Mouse (Mus musculus) MEL (cell line): Measurements from ENCODE around the gene C330007P06Rik. TPM values are rescaled to one million over a fixed set of nuclear protein-coding genes. Genes with fewer than 3 reads are reported as not detected.
A peak's percentile ranks its signal among the peaks of the same experiment; 100 is the strongest.

ENCODE experiments used
- DNase-seq: peaks from one replicate; pipeline ENCODE4 v3.0.0; 2011; ENCODE audit warnings: low read depth, low spot score
- H3K27ac ChIP-seq: 2 replicates; pipeline ENCODE4 v1.5.1; 2012; ENCODE audit warnings: low read depth, mild to moderate bottlenecking, control low read depth, low read length, moderate library complexity; ENCODE audit not compliant: control insufficient read depth
- H3K27me3 ChIP-seq, 2 experiments: fragments of 150-350 bp in 1 of 2; sonication (generic) in 1 of 2; 2 replicates each; pipeline ENCODE4 v1.6.1; 2012; ENCODE audit warnings: low read length in 2 of 2, mild to moderate bottlenecking in 2 of 2, improper control_type of control experiment in 1 of 2, moderate library complexity in 1 of 2; ENCODE audit not compliant: insufficient read depth in 2 of 2, control insufficient read depth in 1 of 2
- H3K36me3 ChIP-seq, 2 experiments: 2 replicates each; pipeline ENCODE4 v1.6.1; 2012 to 2014; ENCODE audit warnings: low read length in 2 of 2, improper control_type of control experiment in 1 of 2, inconsistent platforms in 1 of 2, mild to moderate bottlenecking in 1 of 2; ENCODE audit not compliant: insufficient read depth in 2 of 2, control insufficient read depth in 1 of 2
- H3K4me1 ChIP-seq, 2 experiments: fragments of 150-350 bp in 1 of 2; sonication (generic) in 1 of 2; 2 replicates each; pipeline ENCODE4 v1.6.1; 2012; ENCODE audit warnings: low read length in 2 of 2, improper control_type of control experiment in 1 of 2, mild to moderate bottlenecking in 1 of 2; ENCODE audit not compliant: insufficient read depth in 2 of 2, control insufficient read depth in 1 of 2
- H3K4me3 ChIP-seq, 2 experiments: fragments of 150-350 bp in 1 of 2; sonication (generic) in 1 of 2; 2 replicates each; pipeline ENCODE4 v1.5.1; 2012; ENCODE audit warnings: low read depth in 2 of 2, low read length in 2 of 2, mild to moderate bottlenecking in 2 of 2, moderate library complexity in 2 of 2, control low read depth in 1 of 2, improper control_type of control experiment in 1 of 2; ENCODE audit not compliant: control insufficient read depth in 1 of 2, insufficient read depth in 1 of 2
- H3K79me2 ChIP-seq: 2 replicates; pipeline ENCODE4 v1.6.1; 2012; ENCODE audit warnings: mild to moderate bottlenecking, low read length, moderate library complexity; ENCODE audit not compliant: control insufficient read depth, poor library complexity, insufficient read depth
- H3K9ac ChIP-seq: 2 replicates; pipeline ENCODE4 v1.6.1; 2012; ENCODE audit warnings: low read depth, mild to moderate bottlenecking, control low read depth, low read length, moderate library complexity; ENCODE audit not compliant: control insufficient read depth, poor library complexity, severe bottlenecking
- H3K9me3 ChIP-seq: fragments of 150-350 bp; sonication (generic); replicated peaks from 2 replicates; pipeline ENCODE4 v1.6.1; 2012; ENCODE audit warnings: mild to moderate bottlenecking, low read length, improper control_type of control experiment, moderate library complexity; ENCODE audit not compliant: insufficient read depth
- BHLHE40 ChIP-seq: IDR thresholded peaks from 2 replicates; pipeline ENCODE4 v1.6.1; 2012; ENCODE audit warnings: low read depth, mild to moderate bottlenecking, inconsistent platforms, low read length, improper control_type of control experiment, borderline replicate concordance
- CHD1 ChIP-seq: IDR thresholded peaks from 2 replicates; pipeline ENCODE4 v1.6.1; 2012; ENCODE audit warnings: low read depth, mild to moderate bottlenecking, inconsistent platforms, low read length, improper control_type of control experiment
- CHD2 ChIP-seq: IDR thresholded peaks from 2 replicates; pipeline ENCODE4 v1.6.1; 2011; ENCODE audit warnings: low read length, improper control_type of control experiment
- CTCF ChIP-seq, 3 experiments: IDR thresholded peaks in 2 of 3; conservative IDR thresholded peaks in 1 of 3; 2 replicates each; pipeline ENCODE4 v1.5.1; 2011 to 2012; ENCODE audit warnings: low read length in 3 of 3, low read depth in 2 of 3, mild to moderate bottlenecking in 2 of 3, improper control_type of control experiment in 1 of 3, inconsistent platforms in 1 of 3, mixed read lengths in 1 of 3, moderate library complexity in 1 of 3; ENCODE audit not compliant: control insufficient read depth in 1 of 3, insufficient read depth in 1 of 3, poor library complexity in 1 of 3, severe bottlenecking in 1 of 3
- ELF1 ChIP-seq: IDR thresholded peaks from 2 replicates; pipeline ENCODE4 v1.6.1; 2014; ENCODE audit warnings: low read depth, mild to moderate bottlenecking, inconsistent platforms, low read length, improper control_type of control experiment, moderate library complexity
- ETS1 ChIP-seq: IDR thresholded peaks from 2 replicates; pipeline ENCODE4 v1.6.1; 2012; ENCODE audit warnings: low read depth, mild to moderate bottlenecking, inconsistent platforms, low read length, improper control_type of control experiment, moderate library complexity
- GABPA ChIP-seq: IDR thresholded peaks from 2 replicates; pipeline ENCODE4 v1.6.1; 2012; ENCODE audit warnings: low read depth, mild to moderate bottlenecking, inconsistent platforms, low read length, improper control_type of control experiment, moderate library complexity
- JUND ChIP-seq: IDR thresholded peaks from 2 replicates; pipeline ENCODE4 v1.6.1; 2011; ENCODE audit warnings: low read depth, mild to moderate bottlenecking, improper control_type of control experiment, low read length
- MAFK ChIP-seq: IDR thresholded peaks from 2 replicates; pipeline ENCODE4 v1.6.1; 2011; ENCODE audit warnings: low read depth, mild to moderate bottlenecking, low read length, improper control_type of control experiment, borderline replicate concordance
- MAX ChIP-seq: IDR thresholded peaks from 2 replicates; pipeline ENCODE4 v1.6.1; 2011; ENCODE audit warnings: low read length, improper control_type of control experiment
- MEF2A ChIP-seq: IDR thresholded peaks from 2 replicates; pipeline ENCODE4 v1.6.1; 2014; ENCODE audit warnings: low read depth, mild to moderate bottlenecking, inconsistent platforms, low read length, improper control_type of control experiment; ENCODE audit not compliant: poor library complexity, insufficient replicate concordance, severe bottlenecking; ENCODE audit errors: extremely low read depth
- MXI1 ChIP-seq: IDR thresholded peaks from 2 replicates; pipeline ENCODE4 v1.6.1; 2011; ENCODE audit warnings: mild to moderate bottlenecking, low read depth, low read length, improper control_type of control experiment
- MYB ChIP-seq: IDR thresholded peaks from 2 replicates; pipeline ENCODE4 v1.6.1; 2011; ENCODE audit warnings: mild to moderate bottlenecking, low read depth, low read length, improper control_type of control experiment
- NELFE ChIP-seq: IDR thresholded peaks from 2 replicates; pipeline ENCODE4 v1.6.1; 2011; ENCODE audit warnings: low read depth, low read length, improper control_type of control experiment
- POLR2A ChIP-seq, 2 experiments: IDR thresholded peaks; 2 replicates each; pipeline ENCODE4 v1.6.1; 2011 to 2012; ENCODE audit warnings: low read length in 2 of 2, mild to moderate bottlenecking in 2 of 2, control low read depth in 1 of 2, improper control_type of control experiment in 1 of 2, low read depth in 1 of 2, moderate library complexity in 1 of 2; ENCODE audit not compliant: control insufficient read depth in 1 of 2, insufficient read depth in 1 of 2, poor library complexity in 1 of 2
- POLR2AphosphoS5 ChIP-seq: IDR thresholded peaks from 2 replicates; pipeline ENCODE4 v1.6.1; 2012; ENCODE audit warnings: low read depth, borderline replicate concordance, mild to moderate bottlenecking, inconsistent platforms, low read length, moderate library complexity, mixed read lengths
- RAD21 ChIP-seq: IDR thresholded peaks from 2 replicates; pipeline ENCODE4 v1.6.1; 2011; ENCODE audit warnings: mild to moderate bottlenecking, low read depth, low read length, improper control_type of control experiment
- SMC3 ChIP-seq: IDR thresholded peaks from 2 replicates; pipeline ENCODE4 v1.6.1; 2011; ENCODE audit warnings: low read depth, low read length, improper control_type of control experiment
- USF1 ChIP-seq: IDR thresholded peaks from 2 replicates; pipeline ENCODE4 v1.6.1; 2014; ENCODE audit warnings: low read depth, mild to moderate bottlenecking, inconsistent platforms, low read length, improper control_type of control experiment, moderate library complexity
- ZMIZ1 ChIP-seq: IDR thresholded peaks from 2 replicates; pipeline ENCODE4 v1.6.1; 2012; ENCODE audit warnings: low read depth, mild to moderate bottlenecking, inconsistent platforms, low read length, improper control_type of control experiment, moderate library complexity
- ZNF384 ChIP-seq: IDR thresholded peaks from 2 replicates; pipeline ENCODE4 v1.6.1; 2012; ENCODE audit warnings: low read depth, mild to moderate bottlenecking, inconsistent platforms, low read length, improper control_type of control experiment
- polyA plus RNA-seq, 2 experiments: library from polyadenylated mRNA; stranded (reverse) in 1 of 2; unstranded in 1 of 2; fragments of >175 nt in 1 of 2; fragments of >200 nt in 1 of 2; gene quantifications; 2 replicates each; pipeline versions ENCODE4 v1.2.1 to v1.2.4; 2012; ENCODE audit warnings: low replicate concordance in 2 of 2, low read depth in 1 of 2; ENCODE audit not compliant: insufficient read length in 2 of 2, insufficient read depth in 1 of 2, missing spikeins in 1 of 2
- total RNA-seq: library from RNA; depleted of rRNA; stranded (reverse); fragments of 300-350 nt; gene quantifications from 2 replicates; pipeline ENCODE4 v1.2.3, GENCODE M21; 2012

C330007P06Rik gene
- total and polyA plus RNA-seq, 3 experiments, result 15.1 to 17.1 TPM; not detected in 1

GRCm38 (mm10) chrX:36815022-36815421 lies 58.9 kb downstream of the C330007P06Rik start:
- Histone ChIP-seq H3K36me3 (no peaks in the 10 kb centered on the region), H3K4me1 (no peaks in the 10 kb centered on the region), H3K79me2 (no peaks in the 10 kb centered on the region), H3K9me3 (no peaks in the 10 kb centered on the region), H3K27ac (no peak overlapping the region), H3K27me3 (no peaks in the 10 kb centered on the region), H3K9ac (no peak overlapping the region), H3K4me3 (no peak overlapping the region)
- no peak for DNase-seq
- TF ChIP-seq MEF2A (no peak), ZNF384 (no peak)

- no peak for TF ChIP-seq USF1
- no peak for TF ChIP-seq NELFE
- no peak for TF ChIP-seq ZMIZ1
- TF ChIP-seq CHD1, result no peak
- TF ChIP-seq JUND, result no peak
- Histone ChIP-seq H3K27me3 (no peaks in the 10 kb centered on the region), H3K9ac (no peak overlapping the region), H3K27ac (no peak overlapping the region), H3K36me3 (no peaks in the 10 kb centered on the region), H3K4me1 (no peaks in the 10 kb centered on the region), H3K9me3 (no peaks in the 10 kb centered on the region), H3K4me3 (no peak overlapping the region), H3K79me2 (no peaks in the 10 kb centered on the region)
- no peak for DNase-seq
These were observed 59.6 kb downstream of the C330007P06Rik start for GRCm38 (mm10) chrX:36814161-36814836.

- Histone ChIP-seq H3K79me2 (no peaks in the 10 kb centered on the region), H3K4me3 (no peak overlapping the region), H3K9me3 (no peaks in the 10 kb centered on the region), H3K36me3 (peaks cover 0 to 2% of the 10 kb centered on the region in 2 experiments; a peak in 2 of 4 replicates), H3K27ac (no peak overlapping the region), H3K9ac (no peak overlapping the region), H3K27me3 (no peaks in the 10 kb centered on the region), H3K4me1 (peaks cover 0 to 8% of the 10 kb centered on the region in 2 experiments; a peak in 2 of 4 replicates)
- TF ChIP-seq MAX (no peak), ETS1 (no peak), GABPA (no peak), CTCF (IDR thresholded peaks at IDR 0.05 in 2 of 3, conservative IDR thresholded peaks at IDR 0.05 in 1 of 3; ENCODE audit: control insufficient read depth in 1 of 3, insufficient read depth in 1 of 3, low read depth in 2 of 3, low read length in 3 of 3, poor library complexity in 1 of 3, severe bottlenecking in 1 of 3) (peak; percentile 36 to 52 (median 38); a peak in 5 of 6 replicates), POLR2AphosphoS5 (no peak), RAD21 (peak; percentile 25), ZNF384 (no peak), BHLHE40 (no peak), SMC3 (peak; percentile 44), POLR2A (IDR thresholded peaks at IDR 0.05; ENCODE audit: control insufficient read depth in 1 of 2, insufficient read depth in 1 of 2, low read depth in 1 of 2, low read length in 2 of 2, poor library complexity in 1 of 2) (no peak), MAFK (no peak), MYB (no peak), CHD2 (no peak), ELF1 (no peak), MXI1 (no peak)
- DNase-seq, result peak; percentile 42
These were observed 62.5 kb downstream of the C330007P06Rik start for GRCm38 (mm10) chrX:36811377-36811776.
